Mouse (Mus musculus) liver, embryonic 11.5 days (tissue): ENCODE data around the gene Elavl2. TPM values are rescaled to one million over a fixed set of nuclear protein-coding genes. Genes with fewer than 3 reads are reported as not detected.
A peak's percentile ranks its signal among the peaks of the same experiment; 100 is the strongest.

Experiments used
- ATAC-seq: fragments of 200-750 bp; cut with Nextera tagmentation; replicated peaks from 2 replicates; pipeline ENCODE4 v1.8.0; 2017; ENCODE audit warnings: moderate number of reproducible peaks, mild to moderate bottlenecking, moderate TSS enrichment, moderate library complexity; ENCODE audit not compliant: low FRiP score
- DNase-seq: peaks from one replicate; pipeline ENCODE4 v3.0.0-alpha.2; 2017; ENCODE audit warnings: low spot score
- H3K27ac ChIP-seq: fragments of 300-500 bp; sonication (generic); 2 replicates; pipeline ENCODE4 v1.5.1; 2014; ENCODE audit warnings: mild to moderate bottlenecking, low read depth, low read length, control low read depth
- H3K27me3 ChIP-seq: fragments of 300-500 bp; sonication (generic); replicated peaks from 2 replicates; pipeline ENCODE4 v1.6.1; 2014; ENCODE audit warnings: low read length, mixed read lengths; ENCODE audit not compliant: control insufficient read depth, insufficient read depth
- H3K36me3 ChIP-seq: fragments of 300-500 bp; sonication (generic); 2 replicates; pipeline ENCODE4 v1.6.1; 2014; ENCODE audit warnings: mild to moderate bottlenecking, low read length, moderate library complexity, mixed read lengths; ENCODE audit not compliant: control insufficient read depth, insufficient read depth
- H3K4me1 ChIP-seq: fragments of 300-500 bp; sonication (generic); replicated peaks from 2 replicates; pipeline ENCODE4 v1.6.1; 2014; ENCODE audit warnings: low read length, mixed read lengths; ENCODE audit not compliant: control insufficient read depth, insufficient read depth
- H3K4me2 ChIP-seq: fragments of 300-500 bp; sonication (generic); 2 replicates; pipeline ENCODE4 v1.6.1; 2014; ENCODE audit warnings: mild to moderate bottlenecking, control low read depth, moderate library complexity
- H3K4me3 ChIP-seq: fragments of 300-500 bp; sonication (generic); 2 replicates; pipeline ENCODE4 v1.5.1; 2014; ENCODE audit warnings: low read depth, low read length, control low read depth
- H3K9ac ChIP-seq: fragments of 300-500 bp; sonication (generic); 2 replicates; pipeline ENCODE4 v1.6.1; 2014; ENCODE audit warnings: low read depth, low read length, control low read depth
- H3K9me3 ChIP-seq: fragments of 300-500 bp; sonication (generic); 2 replicates; pipeline ENCODE4 v1.6.1; 2016; ENCODE audit warnings: low read length, inconsistent platforms, mixed read lengths; ENCODE audit not compliant: control insufficient read depth
- WGBS: fragments of 180-500 bp; shearing (Covaris S2); extraction: QIAGEN DNeasy Blood & Tissue Kit; methylation state at CpG from one replicate; pipeline ENCODE4 v1.1.7; 2014; 5-methylcytosine and 5-hydroxymethylcytosine counted together
- polyA plus RNA-seq: library from polyadenylated mRNA; unstranded; fragments of >200 nt; fragmentation: Nextera tagmentation; extraction: Ambion mirVana; gene quantifications from 2 replicates; pipeline ENCODE4 v1.2.1, GENCODE M21; 2014

Elavl2 gene
- polyA plus RNA-seq = 2.1 and 2.4 TPM in 2 replicates

GRCm38 (mm10) chr4:91400423-91400822 is at the start of gene Elavl2:
TSS of gene Elavl2 (minus strand) at chr4:91400785.
- Histone ChIP-seq H3K27me3 (peaks cover 11% of the 10 kb centered on the region), H3K36me3 (no peaks in the 10 kb centered on the region), H3K4me2 (peak within 1 kb of the TSS; percentile 49), H3K9me3 (no peaks in the 10 kb centered on the region), H3K9ac (no peak within 1 kb of the TSS), H3K27ac (no peak within 1 kb of the TSS), H3K4me3 (peak within 1 kb of the TSS; percentile 26), H3K4me1 (no peaks in the 10 kb centered on the region)
- ATAC-seq (no peak), DNase-seq (no peak)
- WGBS = 4% methylated on average over 28 of the region's 28 CpGs

GRCm38 (mm10) chr4:91447887-91448286 is 47.3 kb upstream of the Elavl2 start:
- no peak overlapping the region for H3K4me2 ChIP-seq
- no peaks in the 10 kb centered on the region for H3K4me1 ChIP-seq
- no peak for ATAC-seq
- no peak overlapping the region for H3K4me3 ChIP-seq
- H3K9me3 ChIP-seq = no peaks in the 10 kb centered on the region
- no peak overlapping the region for H3K9ac ChIP-seq
- no peak overlapping the region for H3K27ac ChIP-seq
- DNase-seq = no peak
- WGBS = 56% methylated on average over 2 of the region's 2 CpGs
- H3K36me3 ChIP-seq = no peaks in the 10 kb centered on the region
- no peaks in the 10 kb centered on the region for H3K27me3 ChIP-seq

GRCm38 (mm10) chr4:91415582-91415981 is 15.0 kb upstream of the Elavl2 start:
- H3K36me3 ChIP-seq = no peaks in the 10 kb centered on the region
- no peak overlapping the region for H3K27ac ChIP-seq
- no peak overlapping the region for H3K4me3 ChIP-seq
- H3K27me3 ChIP-seq = no peaks in the 10 kb centered on the region
- no peaks in the 10 kb centered on the region for H3K4me1 ChIP-seq
- DNase-seq = no peak
- no peak for ATAC-seq
- H3K4me2 ChIP-seq = no peak overlapping the region
- H3K9ac ChIP-seq = no peak overlapping the region
- no peaks in the 10 kb centered on the region for H3K9me3 ChIP-seq
- WGBS = 68% methylated on average over 1 of the region's 1 CpGs

- H3K9me3 ChIP-seq = no peaks in the 10 kb centered on the region
- no peak overlapping the region for H3K9ac ChIP-seq
- no peak overlapping the region for H3K4me2 ChIP-seq
- H3K4me3 ChIP-seq = no peak overlapping the region
- no peaks in the 10 kb centered on the region for H3K36me3 ChIP-seq
- 71% methylated on average over 3 of the region's 3 CpGs for WGBS
- no peak for DNase-seq
- no peak for ATAC-seq
- no peak overlapping the region for H3K27ac ChIP-seq
- H3K27me3 ChIP-seq = peaks cover 5% of the 10 kb centered on the region
- no peaks in the 10 kb centered on the region for H3K4me1 ChIP-seq
These were observed 4.5 kb upstream of the Elavl2 start for GRCm38 (mm10) chr4:91405047-91405446.

- under 1% methylated on average over 17 of the region's 17 CpGs for WGBS
- H3K36me3 ChIP-seq = no peaks in the 10 kb centered on the region
These were observed 932 bp downstream of the Elavl2 start for GRCm38 (mm10) chr4:91399510-91400196.

GRCm38 (mm10) chr4:91391987-91392598 is 8.5 kb downstream of the Elavl2 start:
- Histone ChIP-seq H3K36me3 (no peaks in the 10 kb centered on the region), H3K4me2 (no peak overlapping the region), H3K4me1 (no peaks in the 10 kb centered on the region), H3K4me3 (no peak overlapping the region), H3K9ac (no peak overlapping the region), H3K9me3 (no peaks in the 10 kb centered on the region), H3K27ac (no peak overlapping the region), H3K27me3 (no peaks in the 10 kb centered on the region)
- 62% methylated on average over 5 of the region's 5 CpGs for WGBS
- no peak for DNase-seq
- no peak for ATAC-seq

More at GRCm38 (mm10) chr4:91399510-91400196, 932 bp downstream of the Elavl2 start:
- no peak overlapping the region for H3K9ac ChIP-seq
- DNase-seq (peak; percentile 34), ATAC-seq (no peak)
- H3K4me1 ChIP-seq = no peaks in the 10 kb centered on the region
- H3K4me2 ChIP-seq = peak overlapping the region; percentile 48
- no peaks in the 10 kb centered on the region for H3K9me3 ChIP-seq
- H3K4me3 ChIP-seq = peak overlapping the region; percentile 26; the same call in 1 of the 2 replicates
- H3K27me3 ChIP-seq = peaks cover 11% of the 10 kb centered on the region
- H3K27ac ChIP-seq = no peak overlapping the region

- no peaks in the 10 kb centered on the region for H3K27me3 ChIP-seq
- no peak overlapping the region for H3K4me3 ChIP-seq
- no peak overlapping the region for H3K9ac ChIP-seq
- no peak overlapping the region for H3K27ac ChIP-seq
- H3K9me3 ChIP-seq = no peaks in the 10 kb centered on the region
- ATAC-seq (no peak), DNase-seq (no peak)
- H3K4me1 ChIP-seq = no peaks in the 10 kb centered on the region
- no peak overlapping the region for H3K4me2 ChIP-seq
- H3K36me3 ChIP-seq = no peaks in the 10 kb centered on the region
- 88% methylated on average over 3 of the region's 3 CpGs for WGBS
These were observed 12.9 kb downstream of the Elavl2 start for GRCm38 (mm10) chr4:91387701-91388100.

- DNase-seq (no peak), ATAC-seq (peak; percentile 30; the same call in 1 of the 2 replicates)
- H3K4me1 ChIP-seq = no peaks in the 10 kb centered on the region
- peaks cover 19% of the 10 kb centered on the region for H3K27me3 ChIP-seq
- H3K4me2 ChIP-seq = no peak overlapping the region
- no peaks in the 10 kb centered on the region for H3K36me3 ChIP-seq
- H3K9me3 ChIP-seq = no peaks in the 10 kb centered on the region
- no peak overlapping the region for H3K9ac ChIP-seq
- no peak overlapping the region for H3K4me3 ChIP-seq
- no peak overlapping the region for H3K27ac ChIP-seq
- 2% methylated on average over 13 of the region's 13 CpGs for WGBS
These were observed 19.4 kb downstream of the Elavl2 start for GRCm38 (mm10) chr4:91381201-91381627.
